Mouse (Mus musculus): ENCODE data around the gene Sugp2. TPM values are rescaled to one million over a fixed set of nuclear protein-coding genes. Genes with fewer than 3 reads are reported as not detected.

Sugp2 gene
- polyA plus RNA-seq, 1 experiment from 2014 or later, result 24.4 TPM

- peaks cover 63% of the 10 kb centered on the region for H3K36me3 ChIP-seq
- no peak overlapping the region for H3K4me3 ChIP-seq
Measured at GRCm38 (mm10) chr8:70223341-70223740, 10.7 kb upstream of the Sugp2 start.

GRCm38 (mm10) chr8:70227997-70228396 is 6.0 kb upstream of the Sugp2 start:
- H3K4me2 ChIP-seq, result no peak overlapping the region
- no peak overlapping the region for H3K9ac ChIP-seq
- no peaks in the 10 kb centered on the region for H3K27me3 ChIP-seq (replicated peaks)
- ATAC-seq, result no peak
- no peak overlapping the region for H3K4me3 ChIP-seq
- H3K36me3 ChIP-seq, result peaks cover 75% of the 10 kb centered on the region
- WGBS (ENCODE audit: insufficient replicate concordance), result 76% methylated on average over 4 of the region's 4 CpGs
- no peak overlapping the region for H3K27ac ChIP-seq
- H3K4me1 ChIP-seq, result peaks cover 11% of the 10 kb centered on the region
- no peaks in the 10 kb centered on the region for H3K9me3 ChIP-seq (replicated peaks)

More at GRCm38 (mm10) chr8:70223341-70223740, 10.7 kb upstream of the Sugp2 start:
- H3K27ac ChIP-seq, result no peak overlapping the region
- no peak overlapping the region for H3K4me2 ChIP-seq
- no peaks in the 10 kb centered on the region for H3K27me3 ChIP-seq (replicated peaks)
- 64% methylated on average over 6 of the region's 6 CpGs for WGBS (ENCODE audit: insufficient replicate concordance)
- H3K4me1 ChIP-seq, result peaks cover 15% of the 10 kb centered on the region
- H3K9ac ChIP-seq, result no peak overlapping the region
- no peak for ATAC-seq
- no peaks in the 10 kb centered on the region for H3K9me3 ChIP-seq (replicated peaks)

DNA sequence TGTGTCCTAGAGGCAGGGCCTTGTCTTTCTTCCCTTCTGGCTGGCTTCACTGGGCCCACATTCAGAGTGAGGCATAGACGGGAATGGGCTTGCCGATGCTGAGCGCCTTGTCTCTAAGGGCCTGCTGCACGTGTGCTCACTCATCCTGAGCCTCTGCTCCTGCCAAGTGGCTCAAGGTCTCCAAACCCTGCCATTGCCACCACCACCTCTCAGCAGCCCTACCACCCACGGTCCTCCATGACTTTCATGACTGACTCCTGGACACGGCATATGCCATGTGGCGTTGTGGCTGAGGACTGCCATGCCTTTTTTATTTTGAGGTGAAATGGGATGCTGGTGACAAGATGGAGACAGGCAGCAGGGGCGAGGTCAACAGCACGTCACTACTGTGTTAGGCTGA is 3.2 kb upstream of the Sugp2 start:
- H3K36me3 ChIP-seq, result peaks cover 47% of the 10 kb centered on the region
- no peak overlapping the region for H3K4me2 ChIP-seq
- H3K27ac ChIP-seq, result no peak overlapping the region
- H3K4me1 ChIP-seq, result peaks cover 25% of the 10 kb centered on the region
- WGBS (ENCODE audit: insufficient replicate concordance), result 83% methylated on average over 9 of the region's 9 CpGs
- H3K27me3 ChIP-seq (replicated peaks), result no peaks in the 10 kb centered on the region
- no peak overlapping the region for H3K4me3 ChIP-seq
- ATAC-seq, result no peak
- no peaks in the 10 kb centered on the region for H3K9me3 ChIP-seq (replicated peaks)
- H3K9ac ChIP-seq, result no peak overlapping the region

DNA sequence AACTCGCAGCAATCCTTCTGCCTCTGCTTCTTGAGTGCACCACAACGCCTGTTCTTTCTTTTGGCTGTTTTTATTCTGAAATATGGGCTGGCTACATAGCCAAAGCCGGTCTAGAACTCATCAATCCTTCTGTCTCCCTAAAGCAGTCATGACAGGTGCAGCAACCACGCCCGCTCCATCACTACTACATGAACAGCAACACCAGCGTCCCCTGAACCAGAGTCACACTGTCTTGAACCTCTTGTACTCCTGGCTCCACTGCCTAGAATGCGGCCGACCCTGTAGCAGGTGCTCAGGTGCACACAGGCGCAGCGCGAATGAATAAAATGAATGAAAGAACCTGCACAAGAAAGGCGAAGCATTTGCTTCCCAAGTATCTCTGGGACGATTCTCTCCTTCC is 420 bp upstream of the Sugp2 start:
- Histone ChIP-seq H3K36me3 (peaks cover 54% of the 10 kb centered on the region), H3K27ac (peak overlapping the region; percentile 95), H3K9ac (peak overlapping the region; percentile 81), H3K4me2 (peak overlapping the region; percentile 94), H3K4me1 (peaks cover 52% of the 10 kb centered on the region), H3K9me3 (replicated peaks) (no peaks in the 10 kb centered on the region), H3K4me3 (peak overlapping the region; percentile 69), H3K27me3 (replicated peaks) (no peaks in the 10 kb centered on the region)
- no peak for ATAC-seq
- WGBS (ENCODE audit: insufficient replicate concordance), result 5% methylated on average over 13 of the region's 13 CpGs

DNA sequence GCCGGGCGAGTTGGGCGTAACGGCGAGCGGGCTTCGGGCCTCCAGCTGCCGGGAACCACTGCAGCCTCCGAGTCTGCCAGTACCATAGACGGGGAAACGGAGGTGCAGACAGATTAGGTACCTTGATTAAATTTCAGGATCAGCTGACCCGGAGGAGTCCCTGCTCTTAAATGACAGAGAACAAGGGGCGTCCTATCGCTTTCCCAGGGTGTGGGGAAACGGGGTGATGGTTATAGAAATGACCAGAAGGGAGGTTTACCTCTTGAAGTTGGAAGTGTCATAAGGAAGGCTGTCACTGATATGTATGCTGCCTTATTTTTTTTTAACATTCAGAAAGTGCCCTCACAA is 729 bp downstream of the Sugp2 start:
- peak overlapping the region; percentile 81 for H3K9ac ChIP-seq
- peaks cover 54% of the 10 kb centered on the region for H3K36me3 ChIP-seq
- H3K9me3 ChIP-seq (replicated peaks), result no peaks in the 10 kb centered on the region
- peak overlapping the region; percentile 69 for H3K4me3 ChIP-seq
- H3K4me1 ChIP-seq, result peaks cover 55% of the 10 kb centered on the region
- WGBS (ENCODE audit: insufficient replicate concordance), result 0% methylated on average over 15 of the region's 15 CpGs
- peak overlapping the region; percentile 95 for H3K27ac ChIP-seq
- ATAC-seq, result no peak
- no peaks in the 10 kb centered on the region for H3K27me3 ChIP-seq (replicated peaks)
- H3K4me2 ChIP-seq, result peak overlapping the region; percentile 94

GRCm38 (mm10) chr8:70237842-70238241 is 3.8 kb downstream of the Sugp2 start:
- ATAC-seq, result no peak
- 22% methylated on average over 2 of the region's 2 CpGs for WGBS (ENCODE audit: insufficient replicate concordance)
- Histone ChIP-seq H3K4me1 (peaks cover 46% of the 10 kb centered on the region), H3K4me2 (no peak overlapping the region), H3K27me3 (replicated peaks) (no peaks in the 10 kb centered on the region), H3K4me3 (no peak overlapping the region), H3K36me3 (peaks cover 68% of the 10 kb centered on the region), H3K9ac (0 out of 2 replicates have a peak overlapping the region, but pooled peaks have one; percentile 17), H3K9me3 (replicated peaks) (no peaks in the 10 kb centered on the region), H3K27ac (peak overlapping the region; percentile 17)

DNA sequence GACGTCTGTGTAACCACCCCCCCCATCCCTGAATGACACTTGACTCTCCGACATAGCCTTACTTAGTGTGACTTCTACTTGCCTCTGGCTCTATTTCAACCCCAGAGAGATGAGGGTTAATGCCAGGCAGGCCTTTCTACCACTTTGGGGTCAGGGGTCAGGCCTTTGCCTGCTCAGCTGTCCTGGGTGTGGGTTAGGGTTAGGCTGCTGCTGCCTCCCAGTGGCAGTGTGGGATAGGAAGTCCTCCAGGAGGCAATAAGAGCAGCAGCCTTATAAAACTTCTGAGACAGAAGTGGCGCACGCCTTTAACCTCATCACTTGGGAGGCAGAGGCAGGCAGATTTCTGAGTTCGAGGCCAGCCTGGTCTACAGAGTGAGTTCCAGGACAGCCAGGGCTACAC is 6.6 kb downstream of the Sugp2 start:
- WGBS (ENCODE audit: insufficient replicate concordance), result 85% methylated on average over 5 of the region's 5 CpGs

DNA sequence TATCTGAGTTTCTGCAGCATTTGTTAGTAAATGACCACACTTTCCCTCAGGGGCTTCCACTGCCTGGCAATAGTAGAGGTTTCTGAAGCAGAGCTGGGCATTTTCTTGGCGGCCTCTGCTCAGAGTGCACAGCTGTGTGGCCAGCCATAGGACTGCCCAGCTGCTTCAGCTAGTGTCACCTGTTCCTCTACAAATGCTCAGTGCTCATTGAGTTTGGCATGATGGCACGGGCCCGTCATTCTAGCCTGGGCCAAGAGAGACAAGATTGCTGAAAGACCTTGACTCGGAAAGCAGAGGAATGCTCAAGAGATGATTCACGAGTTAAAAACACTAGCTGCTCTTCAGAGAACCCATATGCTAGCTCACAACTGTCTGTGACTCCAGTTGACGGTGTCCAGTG is 12.6 kb downstream of the Sugp2 start:
- Histone ChIP-seq H3K4me1 (peaks cover 5% of the 10 kb centered on the region), H3K9ac (no peak overlapping the region), H3K36me3 (peaks cover 96% of the 10 kb centered on the region), H3K4me2 (no peak overlapping the region), H3K4me3 (no peak overlapping the region), H3K27ac (no peak overlapping the region), H3K9me3 (replicated peaks) (no peaks in the 10 kb centered on the region), H3K27me3 (replicated peaks) (no peaks in the 10 kb centered on the region)
- WGBS (ENCODE audit: insufficient replicate concordance), result 82% methylated on average over 6 of the region's 6 CpGs
- no peak for ATAC-seq

More for the DNA sequence above, 6.6 kb downstream of the Sugp2 start:
- Histone ChIP-seq H3K9ac (no peak overlapping the region), H3K36me3 (peaks cover 92% of the 10 kb centered on the region), H3K27me3 (replicated peaks) (no peaks in the 10 kb centered on the region), H3K27ac (no peak overlapping the region), H3K9me3 (replicated peaks) (no peaks in the 10 kb centered on the region), H3K4me2 (no peak overlapping the region), H3K4me1 (peaks cover 33% of the 10 kb centered on the region), H3K4me3 (no peak overlapping the region)
- no peak for ATAC-seq

DNA sequence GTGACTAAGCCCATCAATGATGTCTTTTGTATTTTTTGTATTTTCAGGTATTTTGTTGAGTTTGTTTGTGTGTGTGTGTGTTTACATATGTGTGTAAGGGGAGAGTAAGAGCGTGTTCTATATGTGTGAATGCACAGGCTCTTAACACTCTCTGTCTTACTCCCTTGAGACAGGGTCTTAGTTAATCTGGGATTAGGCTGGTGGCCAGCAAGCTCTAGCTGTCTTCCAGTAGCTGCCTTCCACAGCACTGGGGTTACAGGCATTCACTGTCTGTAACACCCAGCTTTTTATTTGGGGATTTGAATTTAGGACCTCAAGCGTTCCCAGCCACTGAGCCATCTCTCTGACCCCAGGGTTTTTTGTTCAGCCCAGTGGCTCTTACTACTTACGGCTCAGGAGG is 13.8 kb downstream of the Sugp2 start:
- WGBS (ENCODE audit: insufficient replicate concordance), result 86% methylated on average over 3 of the region's 3 CpGs
- Histone ChIP-seq H3K4me3 (no peak overlapping the region), H3K4me2 (no peak overlapping the region), H3K9me3 (replicated peaks) (no peaks in the 10 kb centered on the region), H3K27me3 (replicated peaks) (no peaks in the 10 kb centered on the region), H3K36me3 (peaks cover 96% of the 10 kb centered on the region), H3K4me1 (peaks cover 5% of the 10 kb centered on the region), H3K27ac (no peak overlapping the region), H3K9ac (no peak overlapping the region)
- ATAC-seq, result no peak

DNA sequence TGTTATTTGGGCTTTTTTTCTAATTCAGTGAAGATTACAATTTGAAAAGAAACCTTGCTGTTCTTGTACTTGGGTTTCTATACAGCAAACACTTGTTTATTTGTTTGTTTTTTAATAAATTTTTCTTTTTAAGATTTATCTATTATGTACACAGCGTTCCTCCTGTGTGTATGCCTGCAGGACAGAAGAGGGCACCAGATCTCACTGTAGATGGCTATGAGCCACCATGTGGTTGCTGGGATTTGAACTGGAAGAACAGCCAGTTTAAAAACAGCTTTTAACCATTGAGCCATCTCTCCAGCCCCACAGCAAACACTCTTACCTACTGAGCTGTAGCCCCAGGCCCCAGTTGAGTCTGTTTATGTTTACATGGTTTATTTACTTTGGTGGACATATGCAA is 20.6 kb downstream of the Sugp2 start:
- Histone ChIP-seq H3K27me3 (replicated peaks) (no peaks in the 10 kb centered on the region), H3K4me2 (no peak overlapping the region), H3K4me1 (peaks cover 16% of the 10 kb centered on the region), H3K9me3 (replicated peaks) (no peaks in the 10 kb centered on the region), H3K9ac (no peak overlapping the region), H3K4me3 (no peak overlapping the region), H3K36me3 (peaks cover 100% of the 10 kb centered on the region), H3K27ac (no peak overlapping the region)
- ATAC-seq, result no peak
- WGBS (ENCODE audit: insufficient replicate concordance), result 74% methylated on average over 1 of the region's 1 CpGs

GRCm38 (mm10) chr8:70257456-70257855 is 23.4 kb downstream of the Sugp2 start:
- H3K4me1 ChIP-seq, result peaks cover 33% of the 10 kb centered on the region
- H3K4me3 ChIP-seq, result no peak overlapping the region
- H3K27ac ChIP-seq, result no peak overlapping the region
- H3K36me3 ChIP-seq, result peaks cover 100% of the 10 kb centered on the region
- H3K9me3 ChIP-seq (replicated peaks), result no peaks in the 10 kb centered on the region
- 82% methylated on average over 3 of the region's 3 CpGs for WGBS (ENCODE audit: insufficient replicate concordance)
- no peak overlapping the region for H3K4me2 ChIP-seq
- no peaks in the 10 kb centered on the region for H3K27me3 ChIP-seq (replicated peaks)
- no peak for ATAC-seq
- no peak overlapping the region for H3K9ac ChIP-seq

DNA sequence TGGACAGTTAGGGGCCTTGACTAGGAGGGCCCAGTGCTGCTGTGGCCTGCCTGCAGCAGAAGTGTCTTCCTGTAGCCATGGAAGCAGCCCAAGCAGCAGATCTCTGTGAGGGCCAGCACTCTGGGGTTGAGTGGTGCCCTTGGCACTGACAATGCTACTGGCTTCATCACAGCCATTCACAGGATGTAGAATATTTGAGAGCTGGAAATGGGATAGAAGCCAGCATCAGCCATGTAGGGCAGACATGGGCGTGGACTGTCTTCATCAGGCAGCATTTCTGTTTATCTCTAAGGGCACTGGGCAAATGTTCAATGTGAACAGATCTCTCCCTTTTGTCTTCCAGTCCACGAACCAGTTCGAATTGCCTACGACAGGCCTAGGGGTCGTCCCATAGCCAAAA is 24.6 kb downstream of the Sugp2 start:
- Histone ChIP-seq H3K4me1 (peaks cover 33% of the 10 kb centered on the region), H3K36me3 (peaks cover 100% of the 10 kb centered on the region), H3K27ac (peak overlapping the region; percentile 34), H3K9me3 (replicated peaks) (no peaks in the 10 kb centered on the region), H3K4me2 (no peak overlapping the region), H3K9ac (peak overlapping the region; percentile 2; the same call in 1 of the 2 replicates), H3K4me3 (no peak overlapping the region), H3K27me3 (replicated peaks) (no peaks in the 10 kb centered on the region)
- ATAC-seq, result peak; percentile 38; the same call in 1 of the 2 replicates
- WGBS (ENCODE audit: insufficient replicate concordance), result 66% methylated on average over 5 of the region's 5 CpGs

- no peak overlapping the region for H3K4me2 ChIP-seq
- H3K9ac ChIP-seq, result peak overlapping the region; percentile 2; the same call in 1 of the 2 replicates
- no peaks in the 10 kb centered on the region for H3K27me3 ChIP-seq (replicated peaks)
- H3K36me3 ChIP-seq, result peaks cover 100% of the 10 kb centered on the region
- no peaks in the 10 kb centered on the region for H3K9me3 ChIP-seq (replicated peaks)
- peaks cover 33% of the 10 kb centered on the region for H3K4me1 ChIP-seq
- H3K4me3 ChIP-seq, result no peak overlapping the region
- peak; percentile 68 for ATAC-seq
- WGBS (ENCODE audit: insufficient replicate concordance), result 36% methylated on average over 2 of the region's 2 CpGs
- H3K27ac ChIP-seq, result peak overlapping the region; percentile 34
Measured at GRCm38 (mm10) chr8:70259043-70259442, 25.0 kb downstream of the Sugp2 start.
